Mouse (Mus musculus) kidney, adult 9 months (tissue): ENCODE results near the gene Slc25a25.
A peak's percentile ranks its signal among the peaks of the same experiment; 100 is the strongest.
"Not testable (repeated sequence)": the region's sequence is repeated elsewhere in the genome, so short reads cannot be mapped to it uniquely, and the experiment has no call there.

Experiments used
- DNase-seq: peaks from one replicate; pipeline ENCODE4 v3.0.0; 2022

The Slc25a25 gene

GRCm38 (mm10) chr2:32450881-32451844 is at the start of gene Slc25a25:
Gene Slc25a25 (minus strand): TSS chr2:32451445.
- DNase-seq: peak; percentile 98

- DNase-seq: no peak
Observed at GRCm38 (mm10) chr2:32500461-32500860, 49.2 kb upstream of the Slc25a25 start.

GRCm38 (mm10) chr2:32499365-32499764 is 48.1 kb upstream of the Slc25a25 start:
- no peak for DNase-seq

- DNase-seq: no peak
Observed at GRCm38 (mm10) chr2:32496190-32496589, 44.9 kb upstream of the Slc25a25 start.

GRCm38 (mm10) chr2:32495185-32495726 is 44.0 kb upstream of the Slc25a25 start:
- DNase-seq: peak; percentile 59

- DNase-seq: no peak
Observed at GRCm38 (mm10) chr2:32494522-32494921, 43.3 kb upstream of the Slc25a25 start.

- no peak for DNase-seq
Observed at GRCm38 (mm10) chr2:32493301-32493701, 42.1 kb upstream of the Slc25a25 start.

- DNase-seq: no peak
Observed at GRCm38 (mm10) chr2:32492661-32493060, 41.4 kb upstream of the Slc25a25 start.

GRCm38 (mm10) chr2:32490730-32491129 is 39.5 kb upstream of the Slc25a25 start:
- not testable (repeated sequence) for DNase-seq

GRCm38 (mm10) chr2:32488679-32489078 is 37.4 kb upstream of the Slc25a25 start:
- DNase-seq: peak; percentile 93

GRCm38 (mm10) chr2:32487124-32487623 is 35.9 kb upstream of the Slc25a25 start:
- DNase-seq: peak; percentile 98

GRCm38 (mm10) chr2:32486155-32486554 is 34.9 kb upstream of the Slc25a25 start:
- DNase-seq: no peak

GRCm38 (mm10) chr2:32485751-32486150 is 34.5 kb upstream of the Slc25a25 start:
- no peak for DNase-seq

- peak; percentile 92 for DNase-seq
Observed at GRCm38 (mm10) chr2:32484933-32485332, 33.7 kb upstream of the Slc25a25 start.

GRCm38 (mm10) chr2:32483179-32483875 is 32.1 kb upstream of the Slc25a25 start:
- peak; percentile 57 for DNase-seq

GRCm38 (mm10) chr2:32482351-32482750 is 31.1 kb upstream of the Slc25a25 start:
- peak; percentile 93 for DNase-seq

- peak; percentile 70 for DNase-seq
Observed at GRCm38 (mm10) chr2:32475361-32475760, 24.1 kb upstream of the Slc25a25 start.

GRCm38 (mm10) chr2:32471681-32472061 is 20.4 kb upstream of the Slc25a25 start:
- no peak for DNase-seq

GRCm38 (mm10) chr2:32471001-32471680 is 19.9 kb upstream of the Slc25a25 start:
- no peak for DNase-seq

- DNase-seq: no peak
Observed at GRCm38 (mm10) chr2:32464212-32464891, 13.1 kb upstream of the Slc25a25 start.

GRCm38 (mm10) chr2:32463773-32464172 is 12.5 kb upstream of the Slc25a25 start:
- no peak for DNase-seq

GRCm38 (mm10) chr2:32459657-32460056 is 8.4 kb upstream of the Slc25a25 start:
- DNase-seq: no peak
